In genomic region chr9:103443121-103443823, GRCm38 (mm10) we compare ENCODE assay signal across 9 mouse cellular contexts. TPM values are rescaled to one million over a fixed set of nuclear protein-coding genes. Genes with fewer than 3 reads are reported as not detected.
A peak's percentile ranks its signal among the peaks of the same experiment; 100 is the strongest.
DNase-seq lines count a peak whose midpoint lies in the region; ATAC-seq and TF ChIP-seq lines count a peak whose summit lies in the region.
"Had no signal": no experiment of that assay in that cellular context is flagged by ENCODE, and none has a peak within 500 bp of the region (broad histone marks: within the 10 kb centered on the region; RNA-seq: fewer than 3 reads in every experiment).

No protein-coding gene starts in this region.

- peak; percentile 57; the same call in 1 of the 2 replicates for ATAC-seq in hindbrain, embryonic 13.5 days (ENCODE audit: low FRiP score)

- no peaks in the 10 kb centered on the region for H3K27me3 ChIP-seq in kidney, adult 2 months (replicated peaks; ENCODE audit: control insufficient read depth, insufficient read depth, low read length)
- no peaks in the 10 kb centered on the region for H3K27me3 ChIP-seq in embryonic facial prominence, embryonic 10.5 days (replicated peaks; ENCODE audit: low read depth, poor library complexity, severe bottlenecking)
- no peaks in the 10 kb centered on the region for H3K27me3 ChIP-seq in hindbrain, embryonic 13.5 days
- H3K27me3 ChIP-seq: lung, embryonic 15.5 days had no signal

- H3K36me3 ChIP-seq in kidney, adult 2 months (ENCODE audit: control insufficient read depth, insufficient read depth, low read length): no peaks in the 10 kb centered on the region
- no peaks in the 10 kb centered on the region for H3K36me3 ChIP-seq in embryonic facial prominence, embryonic 10.5 days (replicated peaks)
- H3K36me3 ChIP-seq in hindbrain, embryonic 13.5 days: no peaks in the 10 kb centered on the region
- H3K36me3 ChIP-seq: lung, embryonic 15.5 days had no signal

- no peak overlapping the region for H3K27ac ChIP-seq in kidney, adult 2 months (ENCODE audit: insufficient read depth, low read depth, low read length)
- H3K27ac ChIP-seq in embryonic facial prominence, embryonic 10.5 days (replicated peaks): peak overlapping the region; percentile 44; the same call in 1 of the 2 replicates
- peak overlapping the region; percentile 81 for H3K27ac ChIP-seq in hindbrain, embryonic 13.5 days
- H3K27ac ChIP-seq: lung, embryonic 15.5 days had no signal

- TF ChIP-seq CTCF in kidney, adult 2 months (conservative IDR thresholded peaks at IDR 0.05; ENCODE audit: insufficient read depth, insufficient read length, low read depth, low read length): no peak

- H3K9ac ChIP-seq in hindbrain, embryonic 13.5 days: peak overlapping the region; percentile 46; the same call in 1 of the 2 replicates
- H3K9ac ChIP-seq: lung, embryonic 15.5 days had no signal

- peaks cover 7% of the 10 kb centered on the region; the same call in 1 of the 2 replicates for H3K9me3 ChIP-seq in embryonic facial prominence, embryonic 10.5 days
- H3K9me3 ChIP-seq in hindbrain, embryonic 13.5 days: no peaks in the 10 kb centered on the region
- H3K9me3 ChIP-seq: lung, embryonic 15.5 days had no signal

- peak overlapping the region; percentile 9 for H3K4me2 ChIP-seq in hindbrain, embryonic 13.5 days
- H3K4me2 ChIP-seq: lung, embryonic 15.5 days had no signal

- WGBS in kidney, adult 2 months: 30% methylated on average over 13 of the region's 13 CpGs
- 19% methylated on average over 13 of the region's 13 CpGs for WGBS in embryonic facial prominence, embryonic 10.5 days
- WGBS in hindbrain, embryonic 13.5 days: 24% methylated on average over 13 of the region's 13 CpGs

- DNase-seq in kidney, adult 2 months: peak; percentile 14
- no peak for DNase-seq in kidney, adult 11 months
- DNase-seq in embryonic facial prominence, embryonic 10.5 days (ENCODE audit: low spot score): peak; percentile 72
- DNase-seq in neural tube, embryonic 10.5 days (ENCODE audit: extremely low spot score, low spot score): peak; percentile 19
- no peak for DNase-seq in spleen, postnatal 14 days (ENCODE audit: low spot score in 2 of 2)
- DNase-seq in yolk sac, embryonic 10.5 days (ENCODE audit: low spot score): no peak
- no peak for DNase-seq in cerebellum, adult 18-20 months

- H3K4me1 ChIP-seq in kidney, adult 2 months (ENCODE audit: control insufficient read depth, insufficient read depth, low read length): no peaks in the 10 kb centered on the region; the same call in 1 of the 2 replicates
- H3K4me1 ChIP-seq in embryonic facial prominence, embryonic 10.5 days: peaks cover 27% of the 10 kb centered on the region
- H3K4me1 ChIP-seq in hindbrain, embryonic 13.5 days (replicated peaks): peaks cover 22% of the 10 kb centered on the region

- no peak for TF ChIP-seq POLR2A in kidney, adult 2 months (IDR thresholded peaks at IDR 0.05; ENCODE audit: low read depth, low read length)

- no peak overlapping the region for H3K4me3 ChIP-seq in kidney, adult 2 months (ENCODE audit: insufficient read depth, low read depth, low read length)
- peak overlapping the region; percentile 9; the same call in 1 of the 2 replicates for H3K4me3 ChIP-seq in embryonic facial prominence, embryonic 10.5 days
- H3K4me3 ChIP-seq in hindbrain, embryonic 13.5 days: no peak overlapping the region
- H3K4me3 ChIP-seq: lung, embryonic 15.5 days had no signal

RNA-seq across cellular contexts. Expression of gene Bfsp2, which starts 36.9 kb away (rescaled TPM):
- polyA plus RNA-seq in kidney, adult 2 months (2012; rRNA removed): 0.14 and 0.56 TPM in 2 replicates
- polyA plus RNA-seq in embryonic facial prominence, embryonic 10.5 days (2016; fragmentation: Nextera tagmentation; extraction: Ambion mirVana): 0.75 and 1.3 TPM in 2 replicates
- polyA plus RNA-seq in hindbrain, embryonic 13.5 days (2015; fragmentation: Nextera tagmentation; extraction: Ambion mirVana): 3.1 and 4.5 TPM in 2 replicates

Comparison
In these comparisons a context has a peak if more than half of its experiments do, and no peak if none do; other contexts are left out.
1. DNase-seq: peak in kidney, adult 2 months (single experiment), embryonic facial prominence, embryonic 10.5 days (single experiment) and neural tube, embryonic 10.5 days (single experiment); none in kidney, adult 11 months (single experiment), spleen, postnatal 14 days (0 of 2), yolk sac, embryonic 10.5 days (single experiment) and cerebellum, adult 18-20 months (0 of 2).